Mouse (Mus musculus): Measurements from ENCODE around the gene Bcor.

GRCm38 (mm10) chrX:12105358-12105757 is 54.8 kb downstream of the Bcor start:
- TF ChIP-seq CTCF (IDR thresholded peaks at IDR 0.05; ENCODE audit: insufficient read depth, low read length): no peak
- no peak for TF ChIP-seq POLR2A (IDR thresholded peaks at IDR 0.05; ENCODE audit: borderline replicate concordance, extremely low read depth, low read depth, low read length)

Measured in lung, adult 2 months (tissue).